22 mouse cellular contexts compared by ENCODE assay signal in genomic region chr2:136588811-136589210, GRCm38 (mm10).
"Had no signal": no experiment of that assay in that cellular context is flagged by ENCODE, and none has a peak within 500 bp of the region (broad histone marks: within the 10 kb centered on the region; RNA-seq: fewer than 3 reads in every experiment).

No protein-coding gene starts in this region.

- H3K27ac ChIP-seq: kidney, postnatal 0 days; layer of hippocampus, adult 2 months; limb, embryonic 10.5 days; limb, embryonic 13.5 days; liver, embryonic 12.5 days; liver, embryonic 15.5 days; lung, embryonic 15.5 days; midbrain, embryonic 10.5 days; midbrain, embryonic 13.5 days; stomach, embryonic 15.5 days had no signal

- H3K36me3 ChIP-seq: limb, embryonic 10.5 days; limb, embryonic 13.5 days; liver, embryonic 12.5 days; liver, embryonic 15.5 days; lung, embryonic 15.5 days; midbrain, embryonic 10.5 days; midbrain, embryonic 13.5 days; stomach, embryonic 15.5 days had no signal

- H3K4me1 ChIP-seq: limb, embryonic 10.5 days; limb, embryonic 13.5 days; liver, embryonic 12.5 days; liver, embryonic 15.5 days; lung, embryonic 15.5 days; megakaryocyte, embryonic 14.5 days; midbrain, embryonic 10.5 days; midbrain, embryonic 13.5 days; stomach, embryonic 15.5 days had no signal

- H3K4me3 ChIP-seq: layer of hippocampus, adult 2 months; limb, embryonic 10.5 days; limb, embryonic 13.5 days; liver, embryonic 12.5 days; liver, embryonic 15.5 days; lung, embryonic 15.5 days; megakaryocyte, embryonic 14.5 days; midbrain, embryonic 10.5 days; midbrain, embryonic 13.5 days; myocyte; stomach, embryonic 15.5 days had no signal

- H3K9me3 ChIP-seq: limb, embryonic 10.5 days; limb, embryonic 13.5 days; liver, embryonic 12.5 days; liver, embryonic 15.5 days; lung, embryonic 15.5 days; megakaryocyte, embryonic 14.5 days; midbrain, embryonic 10.5 days; midbrain, embryonic 13.5 days; stomach, embryonic 15.5 days had no signal

- DNase-seq: kidney, postnatal 25 days; layer of hippocampus, adult 9-11 months; liver; lung, adult 18-20 months; lung, postnatal 10 days; lung, postnatal 36 days; retina, postnatal 1 day; right cerebral cortex, postnatal 25 days; spleen, adult 18-20 months; thymus, postnatal 25 days had no signal

- H3K27me3 ChIP-seq: limb, embryonic 13.5 days; liver, embryonic 12.5 days; liver, embryonic 15.5 days; lung, embryonic 15.5 days; megakaryocyte, embryonic 14.5 days; midbrain, embryonic 13.5 days; stomach, embryonic 15.5 days had no signal
